ENCODE assay signal across 16 mouse cellular contexts in genomic region chr12:74900777-74901176, GRCm38 (mm10).
"Had no signal": no experiment of that assay in that cellular context is flagged by ENCODE, and none has a peak within 500 bp of the region (broad histone marks: within the 10 kb centered on the region; RNA-seq: fewer than 3 reads in every experiment).

No protein-coding gene starts in this region.

- ATAC-seq: liver, postnatal 0 days; lung, postnatal 0 days had no signal

- H3K36me3 ChIP-seq: liver, embryonic 15.5 days; lung, embryonic 15.5 days; midbrain, embryonic 12.5 days; neural tube, embryonic 12.5 days; stomach, embryonic 15.5 days had no signal

- H3K27ac ChIP-seq: liver, embryonic 15.5 days; lung, embryonic 15.5 days; macrophage; midbrain, embryonic 12.5 days; neural tube, embryonic 12.5 days; stomach, embryonic 15.5 days had no signal

- H3K4me3 ChIP-seq: liver, embryonic 15.5 days; lung, embryonic 15.5 days; megakaryocyte, embryonic 14.5 days; midbrain, embryonic 12.5 days; neural tube, embryonic 12.5 days; stomach, embryonic 15.5 days had no signal

- H3K27me3 ChIP-seq: liver, embryonic 15.5 days; lung, embryonic 15.5 days; megakaryocyte, embryonic 14.5 days; midbrain, embryonic 12.5 days; neural tube, embryonic 12.5 days; stomach, embryonic 15.5 days had no signal

- H3K9ac ChIP-seq: liver, embryonic 15.5 days; liver, postnatal 0 days; lung, embryonic 15.5 days; midbrain, embryonic 12.5 days; neural tube, embryonic 12.5 days; stomach, embryonic 15.5 days had no signal

- H3K9me3 ChIP-seq: liver, embryonic 15.5 days; lung, embryonic 15.5 days; midbrain, embryonic 12.5 days; neural tube, embryonic 12.5 days; stomach, embryonic 15.5 days had no signal

- H3K4me1 ChIP-seq: liver, embryonic 15.5 days; lung, embryonic 15.5 days; megakaryocyte, embryonic 14.5 days; midbrain, embryonic 12.5 days; neural tube, embryonic 12.5 days; stomach, embryonic 15.5 days had no signal

- H3K4me2 ChIP-seq: liver, embryonic 15.5 days; lung, embryonic 15.5 days; midbrain, embryonic 12.5 days; neural tube, embryonic 12.5 days; stomach, embryonic 15.5 days had no signal

- DNase-seq: liver, postnatal 0 days; lung, adult 2 months; lung, postnatal 14 days; lung, postnatal 36 days; right cerebral cortex, postnatal 14 days; thymus, adult 18-20 months; thymus, postnatal 14 days; thymus, postnatal 36 days had no signal
